Mouse (Mus musculus) olfactory bulb, adult 2 months (tissue): Measurements from ENCODE around the gene Akap7.

Source experiments
- CTCF ChIP-seq: fragments of 200-500 bp; IDR thresholded peaks from 2 replicates; pipeline ENCODE4 v1.5.1; 2012; ENCODE audit warnings: low read depth, mild to moderate bottlenecking, low read length, moderate library complexity; ENCODE audit not compliant: insufficient read depth
- POLR2A ChIP-seq: fragments of 200-500 bp; IDR thresholded peaks from 2 replicates; pipeline ENCODE4 v1.6.1; 2012; ENCODE audit warnings: mild to moderate bottlenecking, low read depth, low read length, moderate library complexity; ENCODE audit not compliant: insufficient read depth

DNA sequence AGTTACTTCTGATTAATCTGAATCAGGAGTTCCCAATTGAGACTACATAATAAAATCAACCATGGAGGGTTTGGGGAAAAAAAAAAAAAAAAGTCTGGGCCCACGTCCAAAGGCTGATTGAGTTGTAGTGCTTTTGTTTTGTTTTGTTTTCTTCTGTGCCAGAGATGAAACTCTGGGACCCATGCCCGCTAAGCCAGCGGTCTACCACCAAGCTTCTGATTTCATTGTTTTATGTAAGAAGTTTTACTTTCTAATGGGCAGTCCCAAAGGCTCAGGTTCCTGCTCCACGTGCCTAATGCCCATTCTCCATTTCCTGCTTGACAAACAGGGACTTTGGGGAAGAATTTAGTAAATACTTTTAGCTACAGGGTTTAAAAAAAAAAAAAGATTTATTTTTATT, 18.0 kb upstream of the Akap7 start:
- TF ChIP-seq CTCF (no peak), POLR2A (no peak)
